Mouse (Mus musculus): ENCODE data around the gene Cebpg.

- TF ChIP-seq CTCF (IDR thresholded peaks at IDR 0.05; ENCODE audit: extremely low read depth, insufficient read depth, low read length) (no peak), POLR2A (IDR thresholded peaks at IDR 0.05; ENCODE audit: extremely low read depth, insufficient read depth, low read length) (no peak)
Measured at GRCm38 (mm10) chr7:35076645-35077044, 20.3 kb upstream of the Cebpg start.

All from cortical plate, adult 2 months (tissue).